Mouse (Mus musculus): ENCODE results near the gene Pet100. TPM values are rescaled to one million over a fixed set of nuclear protein-coding genes. Genes with fewer than 3 reads are reported as not detected.
A peak's percentile ranks its signal among the peaks of the same experiment; 100 is the strongest.

Gene Pet100
- polyA plus RNA-seq, 1 experiment, result 3.3 TPM

- Histone ChIP-seq H3K4me1 (ENCODE audit: control insufficient read depth, insufficient read depth, insufficient read length) (no peaks in the 10 kb centered on the region), H3K27me3 (ENCODE audit: control insufficient read depth, insufficient read depth, low read length) (no peaks in the 10 kb centered on the region), H3K4me3 (ENCODE audit: extremely low read depth, insufficient read depth, insufficient read length) (no peak overlapping the region), H3K36me3 (ENCODE audit: control insufficient read depth, insufficient read depth, low read length) (no peaks in the 10 kb centered on the region), H3K27ac (ENCODE audit: insufficient read depth, low read length) (no peak overlapping the region)
- no peak for TF ChIP-seq CTCF (IDR thresholded peaks at IDR 0.05; ENCODE audit: extremely low read depth, insufficient read depth, insufficient read length, insufficient replicate concordance)
- no peak for TF ChIP-seq POLR2A (IDR thresholded peaks at IDR 0.05; ENCODE audit: low read depth, low read length)
- 88% methylated on average over 6 of the region's 6 CpGs for WGBS
- DNase-seq (ENCODE audit: low read depth in 1 of 2, low spot score in 2 of 2), result no peak
Measured at GRCm38 (mm10) chr8:3600401-3600800, 20.9 kb upstream of the Pet100 start.

DNA sequence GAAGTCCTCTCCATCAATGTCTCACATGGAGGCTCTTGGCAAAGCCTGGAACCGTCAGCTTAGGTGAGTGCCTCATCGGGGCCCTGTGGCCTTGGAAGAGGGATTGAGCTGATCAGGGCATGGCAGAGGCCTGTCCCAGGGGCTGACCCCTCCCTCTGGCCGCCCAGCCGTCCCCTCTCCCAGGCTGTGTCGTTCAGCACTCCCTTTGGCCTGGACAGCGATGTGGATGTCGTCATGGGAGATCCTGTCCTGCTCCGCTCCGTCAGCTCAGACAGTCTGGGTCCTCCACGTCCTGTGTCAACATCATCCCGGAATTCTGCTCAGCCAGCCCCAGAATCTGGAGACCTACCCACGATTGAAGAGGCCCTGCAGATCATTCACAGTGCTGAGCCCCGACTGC lies 17.9 kb upstream of the Pet100 start:
- Histone ChIP-seq H3K27me3 (ENCODE audit: control insufficient read depth, insufficient read depth, low read length) (no peaks in the 10 kb centered on the region), H3K27ac (ENCODE audit: insufficient read depth, low read length) (no peak overlapping the region), H3K36me3 (ENCODE audit: control insufficient read depth, insufficient read depth, low read length) (no peaks in the 10 kb centered on the region), H3K4me3 (ENCODE audit: extremely low read depth, insufficient read depth, insufficient read length) (no peak overlapping the region), H3K4me1 (ENCODE audit: control insufficient read depth, insufficient read depth, insufficient read length) (no peaks in the 10 kb centered on the region)
- no peak for TF ChIP-seq POLR2A (IDR thresholded peaks at IDR 0.05; ENCODE audit: low read depth, low read length)
- TF ChIP-seq CTCF (IDR thresholded peaks at IDR 0.05; ENCODE audit: extremely low read depth, insufficient read depth, insufficient read length, insufficient replicate concordance), result no peak
- 86% methylated on average over 13 of the region's 13 CpGs for WGBS
- DNase-seq (ENCODE audit: low read depth in 1 of 2, low spot score in 2 of 2), result no peak

DNA sequence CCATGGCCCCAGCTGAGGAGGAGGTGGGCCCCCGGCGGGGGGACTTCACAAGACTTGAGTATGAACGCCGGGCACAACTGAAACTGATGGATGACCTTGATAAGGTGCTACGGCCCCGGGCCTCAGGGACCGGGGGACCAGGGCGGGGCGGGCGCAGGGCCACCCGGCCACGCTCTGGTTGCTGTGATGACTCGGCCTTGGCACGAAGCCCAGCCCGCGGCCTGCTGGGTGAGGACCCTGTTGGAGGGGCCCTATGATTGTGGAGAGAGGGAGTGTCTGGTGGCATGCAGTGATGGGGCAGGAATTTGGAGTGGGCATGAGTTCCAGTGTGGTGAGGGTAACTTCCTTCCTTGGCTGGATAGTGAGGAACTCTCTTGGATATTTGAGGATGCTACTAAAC lies 14.8 kb upstream of the Pet100 start:
- Histone ChIP-seq H3K36me3 (ENCODE audit: control insufficient read depth, insufficient read depth, low read length) (peaks cover 21% of the 10 kb centered on the region), H3K27ac (ENCODE audit: insufficient read depth, low read length) (no peak overlapping the region), H3K4me3 (ENCODE audit: extremely low read depth, insufficient read depth, insufficient read length) (no peak overlapping the region), H3K4me1 (ENCODE audit: control insufficient read depth, insufficient read depth, insufficient read length) (no peaks in the 10 kb centered on the region), H3K27me3 (ENCODE audit: control insufficient read depth, insufficient read depth, low read length) (no peaks in the 10 kb centered on the region)
- TF ChIP-seq CTCF (IDR thresholded peaks at IDR 0.05; ENCODE audit: extremely low read depth, insufficient read depth, insufficient read length, insufficient replicate concordance) (no peak), POLR2A (IDR thresholded peaks at IDR 0.05; ENCODE audit: low read depth, low read length) (no peak)
- WGBS, result 25% methylated on average over 16 of the region's 16 CpGs
- no peak for DNase-seq (ENCODE audit: low read depth in 1 of 2, low spot score in 2 of 2)

- DNase-seq (ENCODE audit: low read depth in 1 of 2, low spot score in 2 of 2), result no peak
- Histone ChIP-seq H3K27me3 (ENCODE audit: control insufficient read depth, insufficient read depth, low read length) (no peaks in the 10 kb centered on the region), H3K4me3 (ENCODE audit: extremely low read depth, insufficient read depth, insufficient read length) (no peak overlapping the region), H3K36me3 (ENCODE audit: control insufficient read depth, insufficient read depth, low read length) (peaks cover 28% of the 10 kb centered on the region), H3K27ac (ENCODE audit: insufficient read depth, low read length) (no peak overlapping the region), H3K4me1 (ENCODE audit: control insufficient read depth, insufficient read depth, insufficient read length) (no peaks in the 10 kb centered on the region)
- 93% methylated on average over 7 of the region's 7 CpGs for WGBS
- no peak for TF ChIP-seq CTCF (IDR thresholded peaks at IDR 0.05; ENCODE audit: extremely low read depth, insufficient read depth, insufficient read length, insufficient replicate concordance)
- TF ChIP-seq POLR2A (IDR thresholded peaks at IDR 0.05; ENCODE audit: low read depth, low read length), result no peak
Measured at GRCm38 (mm10) chr8:3607822-3608221, 13.5 kb upstream of the Pet100 start.

DNA sequence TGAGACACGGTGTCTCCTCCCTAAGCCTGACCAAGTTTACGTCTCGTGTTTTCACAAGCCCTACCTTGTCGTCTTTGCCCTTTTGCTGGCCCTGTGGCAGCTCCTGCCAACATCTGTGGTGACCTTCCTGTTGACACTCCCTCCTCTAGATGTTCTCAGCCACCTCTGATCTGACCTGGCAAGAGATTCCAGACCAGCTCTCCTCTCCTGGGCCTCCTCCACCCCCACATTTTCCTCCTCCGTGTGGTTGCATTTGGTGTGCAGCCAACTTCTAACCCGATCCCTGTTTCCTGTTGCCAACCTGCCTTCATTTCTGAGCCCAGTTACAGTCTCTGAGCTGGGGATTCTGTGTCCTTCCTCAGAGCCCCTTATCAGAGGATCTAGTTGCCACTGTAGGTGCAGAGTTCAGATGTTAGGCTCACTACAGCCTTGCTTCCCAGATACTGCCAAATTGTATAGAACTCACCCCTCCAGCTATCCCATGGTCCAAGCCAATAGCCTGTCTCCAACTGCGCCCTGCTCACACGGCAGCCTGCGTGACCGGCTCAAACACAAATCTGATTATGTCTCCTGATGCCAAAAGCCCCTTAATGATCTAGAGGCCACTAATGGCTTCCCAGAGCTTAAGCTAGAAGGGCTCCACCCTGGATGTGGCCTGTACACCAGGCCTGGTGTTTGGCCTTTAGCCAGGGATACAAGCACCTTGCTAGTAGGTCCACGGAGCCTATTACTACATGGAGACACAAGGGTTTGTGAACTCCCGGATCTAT lies 12.1 kb upstream of the Pet100 start:
- Histone ChIP-seq H3K27me3 (ENCODE audit: control insufficient read depth, insufficient read depth, low read length) (no peaks in the 10 kb centered on the region), H3K36me3 (ENCODE audit: control insufficient read depth, insufficient read depth, low read length) (peaks cover 40% of the 10 kb centered on the region), H3K4me3 (ENCODE audit: extremely low read depth, insufficient read depth, insufficient read length) (no peak overlapping the region), H3K4me1 (ENCODE audit: control insufficient read depth, insufficient read depth, insufficient read length) (no peaks in the 10 kb centered on the region), H3K27ac (ENCODE audit: insufficient read depth, low read length) (no peak overlapping the region)
- TF ChIP-seq CTCF (IDR thresholded peaks at IDR 0.05; ENCODE audit: extremely low read depth, insufficient read depth, insufficient read length, insufficient replicate concordance) (no peak), POLR2A (IDR thresholded peaks at IDR 0.05; ENCODE audit: low read depth, low read length) (no peak)
- WGBS, result 74% methylated on average over 12 of the region's 12 CpGs
- no peak for DNase-seq (ENCODE audit: low read depth in 1 of 2, low spot score in 2 of 2)

DNA sequence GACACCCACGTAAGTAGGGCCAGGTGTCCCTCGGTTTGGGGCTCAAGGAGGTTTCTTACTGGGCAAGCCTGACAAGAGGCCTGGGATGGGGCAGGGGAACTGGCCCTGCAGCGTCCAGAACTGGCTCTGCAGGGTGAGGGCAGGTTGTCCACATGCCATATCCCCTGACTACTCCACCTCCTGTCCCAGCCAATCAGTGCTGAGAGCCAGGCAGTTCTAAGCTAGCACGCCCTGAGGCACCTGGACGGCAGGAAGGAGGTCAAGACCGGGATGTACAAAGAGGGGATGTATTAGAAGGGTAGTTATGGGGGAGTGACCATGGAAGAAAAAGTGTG lies 11.6 kb upstream of the Pet100 start:
- no peak overlapping the region for H3K27ac ChIP-seq (ENCODE audit: insufficient read depth, low read length)
- peaks cover 43% of the 10 kb centered on the region for H3K36me3 ChIP-seq (ENCODE audit: control insufficient read depth, insufficient read depth, low read length)
- no peaks in the 10 kb centered on the region for H3K4me1 ChIP-seq (ENCODE audit: control insufficient read depth, insufficient read depth, insufficient read length)
- H3K27me3 ChIP-seq (ENCODE audit: control insufficient read depth, insufficient read depth, low read length), result no peaks in the 10 kb centered on the region
- no peak for DNase-seq (ENCODE audit: low read depth in 1 of 2, low spot score in 2 of 2)
- TF ChIP-seq CTCF (IDR thresholded peaks at IDR 0.05; ENCODE audit: extremely low read depth, insufficient read depth, insufficient read length, insufficient replicate concordance) (no peak), POLR2A (IDR thresholded peaks at IDR 0.05; ENCODE audit: low read depth, low read length) (no peak)
- WGBS, result 94% methylated on average over 6 of the region's 6 CpGs
- no peak overlapping the region for H3K4me3 ChIP-seq (ENCODE audit: extremely low read depth, insufficient read depth, insufficient read length)

DNA sequence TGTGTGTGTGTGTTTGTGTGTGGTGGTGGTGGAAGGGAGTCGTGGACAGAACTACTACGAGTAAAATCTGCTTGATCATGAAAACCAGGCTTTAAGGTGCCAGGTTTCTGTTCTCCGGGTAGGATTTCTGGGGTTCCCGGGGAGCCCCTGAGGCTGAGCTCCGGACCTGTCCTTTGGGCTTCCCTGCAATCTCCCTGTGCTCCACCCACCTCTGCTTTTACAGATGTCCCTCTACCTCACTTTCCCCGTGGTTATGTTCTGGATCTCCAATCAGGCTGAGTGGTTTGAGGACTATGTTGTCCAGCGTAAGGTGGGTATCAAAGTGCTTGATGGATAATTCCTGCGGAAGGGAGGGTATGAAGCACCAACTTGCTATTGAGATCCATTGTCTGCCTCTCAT lies 771 bp downstream of the Pet100 start:
- Histone ChIP-seq H3K36me3 (ENCODE audit: control insufficient read depth, insufficient read depth, low read length) (peaks cover 8% of the 10 kb centered on the region), H3K27ac (ENCODE audit: insufficient read depth, low read length) (no peak overlapping the region), H3K4me1 (ENCODE audit: control insufficient read depth, insufficient read depth, insufficient read length) (peaks cover 3% of the 10 kb centered on the region; the same call in 1 of the 2 replicates), H3K27me3 (ENCODE audit: control insufficient read depth, insufficient read depth, low read length) (no peaks in the 10 kb centered on the region), H3K4me3 (ENCODE audit: extremely low read depth, insufficient read depth, insufficient read length) (peak overlapping the region; percentile 25; the same call in 1 of the 2 replicates)
- WGBS, result 60% methylated on average over 8 of the region's 8 CpGs
- DNase-seq (ENCODE audit: low read depth in 1 of 2, low spot score in 2 of 2), result no peak
- no peak for TF ChIP-seq CTCF (IDR thresholded peaks at IDR 0.05; ENCODE audit: extremely low read depth, insufficient read depth, insufficient read length, insufficient replicate concordance)
- TF ChIP-seq POLR2A (IDR thresholded peaks at IDR 0.05; ENCODE audit: low read depth, low read length), result no peak
